Mouse (Mus musculus) monocyte, adult 5-6 weeks (primary cell): ENCODE data around the gene H2-Q10. TPM values are rescaled to one million over a fixed set of nuclear protein-coding genes. Genes with fewer than 3 reads are reported as not detected.
"Not testable (repeated sequence)": the region's sequence is repeated elsewhere in the genome, so short reads cannot be mapped to it uniquely, and the experiment has no call there.

Source experiments
- ATAC-seq: fragments of 153-309, 156-312 bp; replicated peaks from 2 replicates; pipeline ENCODE4 v1.8.0; 2017; ENCODE audit warnings: mild to moderate bottlenecking; ENCODE audit not compliant: low TSS enrichment, insufficient number of reproducible peaks, severe bottlenecking, poor library complexity, low FRiP score
- total RNA-seq: library from RNA; stranded (forward); fragments of 200-1000, 200-491, 200-594 nt; gene quantifications from 3 replicates; pipeline ENCODE4 v1.2.3, GENCODE M21; 2017

The H2-Q10 gene
- total RNA-seq, 1 experiment from 2014 or later: 5.5 TPM

- not testable (repeated sequence) for ATAC-seq
Observed at GRCm38 (mm10) chr17:35439925-35440645, 29.8 kb upstream of the H2-Q10 start.

DNA sequence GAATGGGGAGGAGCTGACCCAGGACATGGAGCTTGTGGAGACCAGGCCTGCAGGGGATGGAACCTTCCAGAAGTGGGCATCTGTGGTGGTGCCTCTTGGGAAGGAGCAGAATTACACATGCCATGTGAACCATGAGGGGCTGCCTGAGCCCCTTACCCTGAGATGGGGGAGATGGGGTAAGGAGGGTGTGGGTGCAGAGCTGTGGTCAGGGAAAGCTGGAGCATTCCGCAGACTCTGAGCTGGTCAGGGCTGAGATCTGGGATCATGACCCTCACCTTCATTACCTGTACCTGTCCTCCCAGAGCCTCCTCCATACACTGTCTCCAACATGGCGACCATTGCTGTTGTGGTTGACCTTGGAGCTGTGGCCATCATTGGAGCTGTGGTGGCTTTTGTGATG lies 27.5 kb upstream of the H2-Q10 start:
- not testable (repeated sequence) for ATAC-seq

DNA sequence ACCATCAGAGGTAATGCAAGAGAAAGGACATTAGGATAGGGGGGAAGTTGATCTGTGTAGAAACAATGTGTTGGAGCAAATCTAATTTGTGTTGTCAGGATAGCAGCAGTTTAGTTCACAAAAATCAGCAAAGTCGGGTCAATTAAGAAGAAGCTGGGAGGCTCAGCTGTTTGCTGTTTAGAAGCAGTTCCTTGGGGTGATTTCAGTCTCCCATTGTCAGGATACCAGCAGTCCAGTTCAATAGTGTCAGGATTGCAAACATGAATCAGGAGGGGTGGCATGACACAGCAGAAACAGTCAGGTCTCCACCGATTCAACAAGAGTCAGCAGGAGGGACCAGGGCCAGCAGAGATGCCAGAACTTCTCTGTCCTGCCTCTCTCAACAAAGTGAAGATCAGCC lies 25.4 kb upstream of the H2-Q10 start:
- ATAC-seq: not testable (repeated sequence)

GRCm38 (mm10) chr17:35458247-35458646 lies 11.6 kb upstream of the H2-Q10 start:
- not testable (repeated sequence) for ATAC-seq

GRCm38 (mm10) chr17:35460513-35461341 lies 9.2 kb upstream of the H2-Q10 start:
- peak; percentile 86 for ATAC-seq

- not testable (repeated sequence) for ATAC-seq
Observed at GRCm38 (mm10) chr17:35465651-35466050, 4.2 kb upstream of the H2-Q10 start.

- not testable (repeated sequence) for ATAC-seq
Observed at GRCm38 (mm10) chr17:35468936-35469335, 953 bp upstream of the H2-Q10 start.

DNA sequence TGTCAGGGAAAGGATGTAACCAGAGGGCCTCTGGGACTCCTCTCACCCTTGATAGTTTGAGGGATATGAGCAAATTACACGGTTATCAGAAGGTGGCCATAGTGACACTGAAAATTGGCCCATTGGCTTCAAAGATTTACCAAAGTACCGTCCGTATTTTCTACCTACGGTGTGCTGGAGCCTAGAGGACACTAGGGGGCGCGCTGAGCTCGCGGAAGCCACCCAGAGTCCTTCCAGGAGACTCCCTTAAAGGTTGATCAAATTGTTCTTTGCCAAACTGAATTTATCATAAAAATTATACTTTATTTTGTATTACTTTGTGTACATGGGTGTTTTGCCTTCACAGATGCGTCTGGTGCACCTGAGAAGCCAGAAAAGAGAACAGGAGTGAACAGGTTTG lies 14.2 kb downstream of the H2-Q10 start:
- peak; percentile 68 for ATAC-seq

DNA sequence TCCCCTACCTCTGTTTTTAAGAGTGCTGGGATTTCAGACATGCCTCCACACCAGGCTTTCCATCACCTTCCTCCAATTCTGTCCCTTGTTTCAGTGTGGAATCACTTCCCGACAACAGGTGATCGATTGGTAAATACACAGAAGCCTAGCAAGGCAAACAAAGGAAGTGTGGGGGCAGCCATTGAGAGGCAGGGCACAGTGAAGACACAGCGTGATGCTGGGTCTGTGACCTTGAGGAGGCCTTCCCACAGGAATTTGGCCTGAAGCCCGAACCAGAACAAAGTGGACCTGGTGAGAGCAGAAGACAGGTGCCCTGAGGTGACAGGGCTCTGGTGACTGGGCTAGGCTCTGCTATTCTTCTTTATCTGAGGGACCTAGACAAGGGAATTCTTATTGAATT lies 15.8 kb downstream of the H2-Q10 start:
- ATAC-seq: no peak

DNA sequence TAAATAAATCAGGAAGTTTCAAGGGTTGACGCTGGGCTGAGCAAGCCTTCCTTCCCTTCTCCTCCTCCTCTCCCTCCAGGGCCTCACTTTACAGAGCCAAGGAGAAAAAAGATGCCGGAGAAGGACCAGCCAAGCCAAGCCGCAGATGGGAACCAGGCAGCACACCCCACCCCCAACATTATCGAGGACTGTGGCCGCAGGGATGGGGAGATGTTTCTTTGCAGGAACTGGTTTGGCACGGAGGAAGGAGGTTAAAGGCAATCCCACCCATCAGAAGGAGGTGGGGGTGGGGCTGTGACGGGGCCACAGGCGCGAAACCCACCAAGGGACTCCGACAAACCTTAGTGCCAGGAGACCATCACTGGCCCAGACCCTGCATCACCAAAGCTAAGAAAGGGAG lies 16.8 kb downstream of the H2-Q10 start:
- ATAC-seq: no peak

- 0 out of 2 replicates have a peak, but pooled peaks have one; percentile 29 for ATAC-seq
Observed at GRCm38 (mm10) chr17:35488041-35488440, 18.2 kb downstream of the H2-Q10 start.

- ATAC-seq: no peak
Observed at GRCm38 (mm10) chr17:35490320-35490719, 20.4 kb downstream of the H2-Q10 start.

- ATAC-seq: no peak
Observed at GRCm38 (mm10) chr17:35497124-35497523, 27.2 kb downstream of the H2-Q10 start.

- ATAC-seq: no peak
Observed at GRCm38 (mm10) chr17:35502226-35502625, 32.3 kb downstream of the H2-Q10 start.

DNA sequence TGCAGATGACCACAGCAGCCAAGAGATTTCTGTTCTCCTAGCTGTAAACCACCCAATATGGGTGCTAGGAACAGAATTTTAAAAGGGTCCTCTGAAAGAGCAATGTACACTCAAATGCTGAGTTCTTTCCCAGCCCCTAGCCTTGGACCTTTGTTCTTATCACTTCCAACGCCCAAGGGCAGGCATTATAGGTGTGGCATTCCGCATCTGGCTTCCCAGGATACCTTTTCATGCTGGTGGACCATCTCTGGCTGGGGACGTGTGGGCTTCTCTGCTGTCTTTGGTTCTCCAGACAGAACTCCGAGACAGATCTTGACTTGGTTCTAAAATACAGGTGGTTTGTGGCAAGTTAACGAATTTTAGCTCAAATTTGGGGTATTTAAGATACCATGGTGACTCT lies 32.9 kb downstream of the H2-Q10 start:
- ATAC-seq: no peak

DNA sequence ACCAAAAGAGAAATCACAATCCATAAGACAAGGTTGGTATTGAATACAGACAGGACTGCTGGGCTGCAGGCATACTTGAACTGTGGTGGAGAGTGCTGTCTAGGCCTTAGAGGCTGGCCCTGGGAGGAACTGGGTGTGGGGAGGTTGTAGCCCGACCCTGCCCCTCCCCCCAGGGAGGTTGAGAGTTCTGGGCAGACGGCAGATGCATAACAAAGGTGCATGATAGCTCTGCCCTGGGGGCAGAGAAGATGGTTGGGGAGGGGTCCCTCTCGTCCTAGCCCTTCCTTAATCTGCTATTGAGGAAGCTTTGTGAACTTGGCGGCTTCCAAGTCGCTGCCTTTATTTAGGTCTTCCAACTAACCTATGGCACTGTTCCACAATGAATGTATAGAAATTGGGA lies 34.0 kb downstream of the H2-Q10 start:
- ATAC-seq: no peak

GRCm38 (mm10) chr17:35504628-35505481 lies 35.0 kb downstream of the H2-Q10 start:
- ATAC-seq: no peak

DNA sequence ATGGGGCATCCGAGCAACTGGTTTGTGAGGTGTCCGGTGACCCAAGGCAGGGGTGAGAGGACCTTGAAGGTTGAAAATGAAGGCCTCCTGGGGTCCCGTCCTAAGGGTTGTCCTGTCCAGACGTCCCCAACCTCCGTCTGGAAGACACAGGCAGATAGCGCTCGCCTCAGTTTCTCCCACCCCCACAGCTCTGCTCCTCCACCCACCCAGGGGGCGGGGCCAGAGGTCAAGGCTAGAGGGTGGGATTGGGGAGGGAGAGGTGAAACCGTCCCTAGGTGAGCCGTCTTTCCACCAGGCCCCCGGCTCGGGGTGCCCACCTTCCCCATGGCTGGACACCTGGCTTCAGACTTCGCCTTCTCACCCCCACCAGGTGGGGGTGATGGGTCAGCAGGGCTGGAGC lies 35.9 kb downstream of the H2-Q10 start, which contains the start of gene Pou5f1:
TSS of gene Pou5f1 (plus strand) at position 243 of the 400 bp plus-strand sequence.
- ATAC-seq: no peak

DNA sequence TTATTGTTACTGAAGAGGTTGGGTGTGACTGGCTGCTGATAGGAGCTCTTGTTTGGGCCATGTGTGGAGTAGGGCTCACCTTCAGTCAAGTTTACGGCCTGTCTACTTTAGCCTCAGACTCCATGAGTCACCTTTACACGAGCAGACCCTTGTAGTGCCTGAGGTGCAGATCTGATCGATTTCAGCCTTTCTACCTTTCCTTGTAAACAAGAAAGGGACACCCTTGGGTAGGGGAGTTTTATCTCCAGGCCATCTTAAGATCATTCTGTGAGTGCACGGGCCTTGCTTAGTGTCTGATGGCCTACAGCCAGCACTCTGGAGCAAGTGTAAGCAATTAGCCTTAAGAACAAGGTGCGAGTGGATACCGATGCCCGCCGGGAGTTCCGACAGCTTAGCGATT lies 37.0 kb downstream of the H2-Q10 start:
- no peak for ATAC-seq
